Mouse (Mus musculus): ENCODE results near the gene Nkd1.

GRCm38 (mm10) chr8:88520985-88521527 lies at the start of gene Nkd1:
- TF ChIP-seq HCFC1 (IDR thresholded peaks at IDR 0.05; ENCODE audit: borderline replicate concordance, insufficient read depth, low read length) (no peak), ZC3H11A (IDR thresholded peaks at IDR 0.05; ENCODE audit: borderline replicate concordance, low read depth, low read length) (no peak), MAFK (IDR thresholded peaks at IDR 0.05; ENCODE audit: insufficient read depth, low read depth, low read length) (no peak), CHD2 (IDR thresholded peaks at IDR 0.05; ENCODE audit: low read depth, low read length) (no peak)
